Mouse (Mus musculus) erythroid progenitor cell, adult 5-6 weeks (primary cell): ENCODE results near the gene Nup107. TPM values are rescaled to one million over a fixed set of nuclear protein-coding genes. Genes with fewer than 3 reads are reported as not detected.

Experiments
- ATAC-seq: replicated peaks from 2 replicates; pipeline ENCODE4 v1.8.0; 2016; ENCODE audit warnings: moderate number of reproducible peaks, mild to moderate bottlenecking, moderate TSS enrichment, inconsistent platforms; ENCODE audit not compliant: poor library complexity, low FRiP score, severe bottlenecking
- total RNA-seq, 2 experiments: library from RNA; stranded (forward) in 1 of 2; stranded (reverse) in 1 of 2; fragments of 150-400 nt in 1 of 2; fragments of 186-747, 209-891 nt in 1 of 2; gene quantifications; 2 replicates each; pipeline versions ENCODE4 v1.2.3 to v1.2.4; 2015 to 2017; ENCODE audit warnings: low replicate concordance in 2 of 2

Gene Nup107
- total RNA-seq, 2 experiments from 2014 or later: 45.6 to 76.7 TPM

DNA sequence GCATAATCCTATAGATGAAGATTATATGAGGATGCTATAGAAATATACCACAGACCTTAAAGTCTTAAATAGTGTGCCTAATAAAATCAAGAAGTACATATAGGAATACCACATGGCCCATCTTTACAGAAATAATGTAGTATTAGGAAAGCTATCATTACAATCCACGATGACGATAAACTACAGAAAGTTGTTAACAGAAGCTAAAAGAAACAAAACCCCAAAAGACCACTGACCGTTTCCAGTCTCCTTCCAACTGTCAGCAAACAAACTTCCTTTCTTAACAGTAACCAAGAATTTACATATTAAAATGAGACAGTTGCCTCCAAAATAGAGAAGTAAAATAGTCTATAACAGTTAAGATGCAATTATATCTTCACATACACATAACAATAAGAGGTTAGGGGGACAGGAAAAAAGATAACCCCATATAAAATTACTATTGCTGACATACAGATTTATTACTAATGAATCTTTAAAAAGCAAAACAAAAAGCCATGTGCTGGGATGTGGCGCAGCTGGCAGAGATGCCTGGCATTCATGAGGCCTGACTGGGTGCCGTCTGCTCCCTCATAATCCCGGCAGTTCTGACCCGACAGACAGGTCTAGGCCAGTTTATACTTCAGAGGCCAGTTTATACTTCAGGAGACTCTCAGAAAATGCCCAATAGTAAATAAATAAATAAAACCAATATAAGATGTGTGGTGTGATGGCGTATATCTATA lies 12.8 kb downstream of the Nup107 start:
- no peak for ATAC-seq

DNA sequence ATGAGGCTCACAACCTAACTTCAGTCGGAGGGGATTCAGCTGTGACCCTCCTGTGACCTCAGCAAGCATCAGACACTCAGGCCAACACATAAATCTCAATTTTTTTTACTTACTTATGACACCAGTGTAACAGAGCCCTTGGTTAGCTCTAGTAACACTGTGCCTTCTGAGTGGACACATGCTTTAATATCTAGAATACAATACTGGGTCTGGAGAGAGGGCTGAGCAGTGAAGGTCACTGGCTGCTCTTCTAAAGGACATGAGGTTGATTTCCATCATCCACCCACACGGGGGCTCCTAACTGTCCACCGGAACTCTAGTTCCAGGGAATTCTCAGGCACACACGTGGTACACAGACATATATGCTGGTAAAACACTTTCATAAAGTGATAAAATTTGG lies 13.6 kb downstream of the Nup107 start:
- no peak for ATAC-seq

DNA sequence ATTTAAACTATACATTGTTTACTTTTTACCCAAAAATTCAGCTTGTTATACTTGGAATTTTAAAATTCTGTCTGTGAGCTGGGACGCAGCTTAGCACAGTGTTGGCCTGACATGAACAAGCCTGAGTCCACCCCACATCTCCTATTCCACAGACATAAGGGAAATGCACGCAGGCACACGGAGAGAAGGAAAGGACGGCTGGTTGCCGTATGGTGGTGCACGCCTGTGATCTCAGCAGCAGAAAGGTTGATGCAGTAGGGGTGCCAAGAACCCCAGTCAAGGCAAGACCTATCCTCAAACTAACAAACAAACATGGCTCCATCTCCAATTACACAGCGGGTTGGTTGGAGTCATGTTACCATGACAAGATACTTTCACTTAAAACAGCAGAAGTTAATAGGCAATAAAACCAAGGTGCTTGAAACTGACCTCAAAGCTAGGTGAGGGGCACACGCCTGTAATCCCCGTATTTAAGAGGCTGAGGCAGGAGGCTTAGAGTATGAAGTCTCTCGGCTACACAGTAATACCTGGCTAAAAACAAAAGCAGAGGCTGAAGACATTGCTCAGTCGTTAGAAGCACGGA lies 14.1 kb downstream of the Nup107 start:
- ATAC-seq: no peak

DNA sequence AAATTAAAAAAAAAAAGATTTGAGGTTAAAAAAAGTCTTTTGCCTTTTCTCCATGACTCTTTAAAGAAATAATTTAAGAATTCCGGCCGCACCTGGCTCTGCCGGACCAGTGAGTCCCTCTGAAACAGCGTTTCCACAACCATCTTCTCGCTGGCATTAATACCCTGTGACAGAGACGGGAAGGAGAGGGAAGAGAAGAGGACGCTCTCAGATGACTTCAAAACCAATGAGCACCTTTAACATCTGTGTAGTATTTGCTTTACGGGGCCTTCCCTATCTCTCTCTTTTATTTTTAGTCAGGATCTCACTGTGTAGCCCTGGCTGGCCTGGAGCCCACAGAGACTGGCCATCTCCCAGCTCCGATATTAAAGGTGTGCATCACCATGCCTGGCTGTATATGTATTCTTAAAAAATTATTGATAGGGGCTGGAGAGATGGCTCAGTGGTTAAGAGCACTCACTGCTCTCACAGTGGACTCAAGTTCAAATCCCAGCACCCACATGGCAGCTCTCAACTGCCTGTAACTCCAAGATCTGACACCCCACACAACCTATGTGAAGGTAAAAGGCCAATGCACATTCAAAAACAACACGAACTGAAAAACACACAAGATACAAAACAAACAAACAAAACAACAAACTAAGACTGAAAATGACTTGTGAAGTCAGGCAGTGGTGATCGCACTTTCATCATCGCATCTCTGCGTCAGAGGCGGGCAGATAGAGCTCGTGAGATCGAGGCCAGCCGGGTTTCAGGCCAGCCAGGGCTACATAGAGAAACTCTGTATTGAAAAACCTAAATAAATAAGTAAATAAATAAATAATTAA lies 14.8 kb downstream of the Nup107 start:
- no peak for ATAC-seq

DNA sequence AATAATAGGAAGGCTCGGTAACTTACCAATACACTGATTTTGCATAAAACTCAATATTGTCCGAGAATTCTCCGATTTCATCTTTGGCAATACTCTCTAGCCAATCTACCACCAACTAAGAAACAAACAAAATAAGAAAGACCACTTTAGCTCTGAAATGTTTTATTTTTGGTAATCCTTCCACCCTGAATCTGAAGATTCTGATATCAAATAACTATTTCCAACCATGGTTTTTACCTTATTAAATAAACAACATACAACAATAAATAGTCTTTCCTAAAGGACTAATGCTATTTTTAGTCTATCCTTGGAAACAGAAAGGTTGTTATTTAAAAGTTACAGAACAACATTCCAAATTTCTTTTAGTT lies 15.4 kb downstream of the Nup107 start:
- ATAC-seq: no peak

DNA sequence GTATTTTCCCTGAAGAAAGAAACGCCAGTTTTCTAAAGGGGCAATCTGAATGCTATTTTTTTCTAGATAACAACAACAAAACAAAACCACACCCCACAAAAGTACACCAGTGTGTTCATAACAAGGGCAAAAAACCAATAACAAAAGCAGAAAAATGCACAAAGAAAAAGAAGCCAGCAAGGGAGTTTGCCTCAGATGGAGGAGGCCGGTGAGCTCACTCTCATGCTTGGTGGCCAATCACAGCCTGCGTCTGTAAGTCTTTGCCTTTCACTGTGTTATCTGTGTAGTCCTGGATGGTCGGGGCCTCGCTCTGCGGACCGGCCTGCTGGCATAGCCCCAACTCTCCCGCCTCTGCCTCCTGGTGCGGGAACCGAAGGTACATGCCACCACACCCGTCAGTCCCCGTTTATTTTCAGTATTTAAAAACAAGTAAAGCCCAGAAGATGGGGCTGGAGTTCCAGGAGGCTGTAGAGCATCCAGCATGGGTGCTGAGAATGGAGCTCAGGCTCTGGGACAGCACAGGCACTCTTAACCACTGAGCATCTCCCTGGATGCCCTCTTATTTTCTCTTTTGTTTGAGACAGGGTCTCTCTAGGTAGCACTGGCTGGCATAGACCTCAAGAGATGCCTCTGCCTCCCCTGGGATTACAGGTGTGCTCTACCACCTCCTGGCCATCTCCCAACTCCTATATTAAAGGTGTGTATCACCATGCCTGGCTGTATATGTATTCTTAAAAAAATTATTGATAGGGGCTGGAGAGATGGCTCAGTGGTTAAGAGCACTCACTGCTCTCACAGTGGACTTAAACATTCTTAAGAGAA lies 16.0 kb downstream of the Nup107 start:
- no peak for ATAC-seq

DNA sequence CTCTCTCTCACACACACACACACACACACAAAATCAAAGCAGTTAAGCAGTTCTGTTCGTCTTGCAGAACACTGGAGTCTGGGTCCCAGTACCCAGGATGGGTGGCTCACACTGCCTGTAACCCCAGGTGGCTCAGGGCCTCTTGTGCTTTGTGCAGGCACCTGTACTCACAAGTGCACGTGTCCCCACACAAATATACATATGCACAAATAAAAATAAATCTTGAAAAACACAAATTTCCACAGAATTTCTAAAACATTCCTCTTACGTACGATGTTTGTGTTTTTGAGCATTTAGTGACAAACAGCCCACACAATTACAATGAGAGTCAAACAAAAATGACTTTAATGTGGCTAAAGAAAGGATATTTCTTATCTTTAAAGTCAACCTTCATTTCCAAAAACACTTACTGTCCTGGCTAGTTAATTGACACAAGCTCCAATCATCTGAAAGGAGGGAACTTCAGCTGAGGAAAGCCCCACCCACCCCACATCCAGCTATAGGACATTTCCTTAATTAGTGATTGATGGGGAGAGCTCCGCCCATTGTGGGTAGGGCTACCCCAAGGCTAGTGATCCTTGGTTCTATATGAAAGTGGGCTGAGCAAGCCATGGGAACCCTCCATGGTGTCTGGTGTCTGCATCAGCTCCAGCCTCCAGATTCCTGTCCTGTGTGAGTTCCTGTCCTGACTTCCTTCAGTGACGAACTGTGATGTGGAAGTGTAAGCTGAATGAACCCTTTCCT lies 16.9 kb downstream of the Nup107 start:
- ATAC-seq: no peak

DNA sequence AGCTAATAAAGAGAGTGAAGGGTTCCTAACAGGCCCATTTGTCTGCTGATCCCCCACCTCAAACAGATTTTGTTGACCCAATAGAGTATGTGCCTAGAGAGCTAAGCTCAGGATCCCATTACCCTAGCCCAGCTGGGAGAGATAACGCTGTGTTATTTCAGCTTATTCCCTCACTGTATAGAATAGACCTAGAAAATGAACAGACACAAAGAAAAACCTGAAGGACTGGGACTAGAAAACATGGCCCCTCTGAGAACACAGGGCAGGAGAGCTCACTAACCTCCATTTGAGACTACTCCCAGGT lies 17.7 kb downstream of the Nup107 start:
- no peak for ATAC-seq

DNA sequence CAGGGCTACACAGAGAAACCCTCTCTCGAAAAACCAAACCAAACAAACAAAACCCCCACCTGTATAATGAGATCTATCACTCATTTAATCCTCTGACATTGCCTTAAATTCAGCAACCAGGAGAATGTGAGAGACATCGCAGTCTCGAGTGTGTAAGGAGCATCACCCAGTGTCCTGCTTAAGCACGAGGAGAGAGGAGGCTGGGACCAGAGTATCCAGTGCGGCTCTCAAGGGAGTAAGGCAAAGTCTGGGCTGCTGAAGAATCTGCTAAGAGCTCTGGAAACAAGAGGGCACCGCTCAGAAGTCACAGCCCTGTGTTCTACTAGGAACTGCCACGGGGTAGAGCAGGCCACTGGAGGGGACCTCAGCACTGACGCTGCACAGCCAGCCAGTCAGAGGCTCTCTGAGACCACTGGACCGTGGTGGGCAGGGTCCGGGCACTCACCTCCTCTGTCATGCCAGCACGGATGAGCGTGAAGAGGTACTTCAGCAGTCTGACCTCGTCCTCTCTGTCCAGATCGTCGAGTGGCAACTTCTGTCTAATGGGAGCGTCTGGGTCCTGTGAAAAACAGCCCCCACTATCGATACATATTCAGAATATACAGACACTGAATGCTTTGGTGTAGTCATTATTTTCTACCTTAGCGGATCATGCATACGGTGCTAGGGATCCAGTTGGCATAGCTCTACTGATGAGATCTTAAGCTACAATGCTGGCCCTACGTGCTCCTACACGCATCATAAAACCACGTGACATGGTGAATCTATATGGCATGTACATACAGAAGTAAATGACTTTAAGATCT lies 18.3 kb downstream of the Nup107 start:
- ATAC-seq: no peak

DNA sequence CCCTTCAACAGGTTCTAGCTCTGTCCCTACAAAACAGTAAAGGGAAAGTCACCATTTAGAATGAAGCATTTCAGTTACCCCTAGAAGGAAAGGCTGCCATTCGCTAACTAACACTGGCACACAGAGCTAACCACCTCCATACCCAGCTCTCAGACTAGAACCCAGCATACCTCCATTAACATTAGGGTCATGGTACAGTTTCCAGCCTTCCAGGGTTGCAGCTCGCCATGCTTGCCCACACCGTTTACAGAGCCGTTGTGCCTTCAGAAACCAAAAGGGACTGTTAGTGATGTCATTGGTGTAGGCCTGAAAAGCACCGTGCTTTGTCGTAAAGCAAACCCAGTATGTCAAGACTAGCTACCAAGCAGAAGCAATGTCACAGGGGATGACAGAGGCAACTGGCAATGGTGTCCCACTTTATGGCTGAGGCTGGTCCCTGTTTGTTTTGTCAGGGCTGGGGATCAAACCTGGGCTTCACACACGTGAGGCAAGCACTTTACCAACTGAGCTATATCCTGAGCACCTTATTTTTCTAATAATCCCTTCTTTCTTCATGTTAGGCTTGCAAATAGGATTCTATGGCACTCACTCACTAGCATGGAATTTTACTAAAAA lies 19.3 kb downstream of the Nup107 start:
- no peak for ATAC-seq

DNA sequence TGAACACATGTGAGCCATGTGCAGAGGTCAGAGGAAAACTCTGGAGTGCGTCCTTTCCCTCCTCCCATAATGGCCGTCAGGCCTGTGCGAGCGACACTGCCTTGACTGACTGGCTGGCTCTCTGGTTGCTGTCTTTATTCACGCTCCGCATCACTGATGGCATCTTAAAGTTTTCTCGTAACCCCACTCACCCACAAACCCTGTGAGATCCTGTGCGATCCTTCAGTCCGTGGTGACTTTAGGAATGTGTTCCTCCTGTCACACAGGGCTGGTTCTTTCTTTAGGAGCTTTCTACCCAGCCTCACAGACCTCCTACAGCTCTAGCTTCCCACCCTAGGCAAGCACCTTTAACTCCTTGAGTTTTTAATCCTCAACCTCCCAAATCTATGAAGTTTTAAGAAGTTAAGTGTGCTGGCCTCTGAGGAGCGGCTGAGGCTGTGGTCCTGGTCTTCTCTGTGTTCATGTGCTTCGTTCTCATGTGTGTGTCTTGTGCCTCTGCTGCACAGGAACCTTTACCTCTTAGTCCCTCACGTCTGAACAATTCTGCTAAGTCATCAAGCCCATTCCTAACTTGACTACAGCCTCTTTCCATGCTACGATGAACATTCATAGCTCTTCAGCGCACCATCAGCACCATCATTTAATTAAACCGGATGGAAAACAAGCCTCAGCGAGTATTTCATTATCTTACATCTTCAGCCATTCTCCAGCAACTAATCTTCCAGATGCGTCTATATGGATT lies 20.0 kb downstream of the Nup107 start:
- ATAC-seq: no peak

DNA sequence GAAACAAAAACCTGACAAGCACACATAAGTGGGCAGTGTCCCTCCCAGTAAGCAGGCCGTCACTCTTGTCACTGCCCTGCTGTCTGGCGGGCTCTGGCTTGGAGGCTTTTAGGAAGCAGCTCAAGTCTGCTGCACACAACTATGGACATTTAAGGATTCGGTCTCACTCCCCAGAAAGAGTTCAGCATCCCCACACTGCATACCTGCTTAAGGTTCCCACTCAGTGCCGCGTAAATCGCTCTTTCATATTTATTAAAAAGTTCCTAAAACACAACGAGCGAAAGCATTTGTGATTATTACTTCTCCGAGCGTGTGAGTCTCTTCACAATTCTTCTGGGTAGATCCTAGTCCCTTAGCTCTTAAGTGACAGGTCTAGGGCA lies 21.4 kb downstream of the Nup107 start:
- no peak for ATAC-seq

DNA sequence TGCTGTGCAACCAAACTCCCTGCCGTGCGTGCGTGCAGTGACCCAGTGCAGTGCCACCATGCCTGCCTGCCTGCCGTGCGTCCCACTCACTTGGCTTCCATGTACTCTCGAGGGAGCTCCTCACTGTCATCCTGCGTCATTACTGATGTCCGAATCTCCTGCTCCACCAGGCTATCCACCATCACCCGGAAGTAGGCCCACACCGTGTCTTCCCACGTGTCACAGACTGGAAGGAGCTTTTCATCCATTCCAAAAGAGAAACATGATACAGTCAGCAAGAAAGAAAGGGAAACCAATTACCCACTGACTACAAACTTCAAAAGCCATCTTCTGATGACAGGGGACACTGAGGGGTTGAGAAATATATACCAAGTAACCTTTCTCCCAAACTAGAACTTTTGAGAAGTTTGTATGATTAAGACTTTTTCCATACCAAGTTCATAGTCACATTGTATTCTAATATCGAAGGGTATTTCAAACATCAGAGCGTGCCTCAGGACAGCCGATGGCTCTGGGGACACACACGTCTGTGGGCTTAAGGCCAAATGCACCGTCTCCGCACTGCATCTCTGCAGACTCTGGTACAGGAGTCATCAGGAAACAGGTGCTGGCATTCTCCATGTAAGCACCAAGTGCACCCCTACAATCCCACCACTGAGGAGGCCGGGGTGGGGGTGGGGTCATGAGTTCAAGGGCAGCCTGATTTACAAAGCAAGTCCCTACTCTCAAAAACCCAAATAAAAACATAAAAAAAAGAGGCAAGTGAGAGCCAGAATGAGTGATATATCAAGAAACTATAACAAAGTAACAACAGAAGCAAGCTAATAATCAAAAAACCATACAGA lies 22.0 kb downstream of the Nup107 start:
- ATAC-seq: no peak

DNA sequence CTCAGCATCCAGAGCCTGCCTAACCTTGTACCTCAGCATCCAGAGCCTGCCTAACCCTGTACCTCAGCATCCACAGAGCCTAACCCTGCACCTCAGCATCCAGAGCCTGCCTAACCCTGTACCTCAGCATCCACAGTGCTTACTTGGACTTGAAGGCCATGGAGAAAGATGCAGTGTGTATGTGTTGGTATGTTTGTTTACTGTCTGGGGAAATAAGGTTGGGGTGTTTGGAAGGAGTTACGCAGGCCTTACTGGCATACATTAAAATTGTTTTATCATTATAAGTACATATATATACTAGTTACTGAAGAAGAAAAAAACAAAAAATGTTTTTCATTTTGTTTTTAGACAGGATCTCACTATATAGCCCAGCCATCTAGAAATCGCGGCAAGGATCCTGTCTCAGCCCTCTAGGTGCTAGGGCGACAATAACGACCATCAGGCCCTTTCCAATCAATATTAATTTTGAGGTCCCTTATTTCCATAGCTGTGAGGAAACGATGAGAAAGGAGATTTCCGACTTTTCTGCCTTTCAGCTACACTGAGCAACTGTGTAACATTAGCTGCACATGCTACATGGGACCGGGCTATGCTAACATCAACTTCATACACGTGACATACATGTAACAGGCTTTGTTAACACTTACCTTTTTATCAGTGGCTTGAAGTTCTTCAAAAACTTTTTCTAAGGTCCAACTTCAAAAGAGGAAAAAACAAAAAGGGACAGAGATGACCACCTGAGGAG lies 22.8 kb downstream of the Nup107 start:
- no peak for ATAC-seq

DNA sequence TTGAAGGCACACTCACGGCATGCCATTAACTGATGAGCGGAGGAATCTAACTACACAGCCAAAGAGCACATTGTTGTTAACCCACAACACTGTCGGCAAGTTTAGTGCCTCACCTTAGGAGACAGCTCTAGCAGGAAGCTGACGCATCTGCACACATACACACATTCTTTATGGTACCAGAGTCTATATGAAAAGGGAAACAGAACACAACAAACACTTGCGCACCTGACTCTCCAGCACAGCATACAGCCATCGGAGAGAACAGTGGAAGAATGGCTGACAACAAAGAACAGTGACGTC lies 24.4 kb downstream of the Nup107 start:
- ATAC-seq: no peak

DNA sequence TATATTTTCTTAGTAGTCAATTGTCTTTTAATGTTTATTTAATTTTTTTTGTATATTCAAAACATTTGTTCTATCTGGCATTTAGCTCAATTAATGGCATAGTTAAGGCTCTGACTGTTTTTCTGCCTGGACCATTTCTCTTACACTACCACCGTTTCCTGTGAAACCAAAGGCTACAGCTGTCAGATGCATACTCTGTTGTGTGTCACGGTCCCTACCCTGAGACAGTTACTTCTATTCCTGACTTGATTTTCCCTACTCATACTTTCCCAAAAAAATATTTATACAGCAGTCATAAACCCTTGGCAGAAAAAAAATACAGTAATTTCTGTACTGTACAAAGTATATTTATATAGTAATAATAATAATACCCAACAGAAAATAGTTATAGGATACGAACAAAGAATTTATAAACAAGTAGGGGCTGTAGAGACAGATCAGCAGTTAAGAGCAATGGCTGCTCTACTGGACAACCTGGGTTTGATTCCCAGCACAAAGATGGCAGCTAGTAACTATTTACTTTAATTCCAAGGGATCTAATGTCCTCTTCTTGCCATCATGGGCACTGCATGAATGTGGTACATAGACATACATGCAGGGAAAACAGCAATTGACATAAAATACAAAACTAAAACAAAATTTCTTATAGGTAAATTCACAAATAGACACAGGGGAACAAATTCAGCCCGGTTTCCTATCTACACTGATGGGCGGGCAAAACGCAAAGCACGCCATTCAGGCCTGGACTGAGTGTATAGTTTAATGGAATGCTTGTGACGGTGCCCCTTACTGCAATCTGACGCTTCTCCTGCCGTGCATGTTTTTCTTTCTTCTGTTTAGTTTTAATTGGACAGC lies 25.0 kb downstream of the Nup107 start:
- ATAC-seq: no peak
